Mouse (Mus musculus) adrenal gland, postnatal 36 days (tissue): ENCODE measurements around the gene Ifnlr1. TPM values are rescaled to one million over a fixed set of nuclear protein-coding genes. Genes with fewer than 3 reads are reported as not detected.
"Not testable (repeated sequence)": the region's sequence is repeated elsewhere in the genome, so short reads cannot be mapped to it uniquely, and the experiment has no call there.

Source experiments
- DNase-seq, 2 experiments: peaks; one replicate each; pipeline ENCODE4 v3.0.0; 2021; ENCODE audit warnings: mixed read lengths in 1 of 2
- total RNA-seq, 2 experiments: library from RNA; stranded (reverse); gene quantifications; 2 replicates each; pipeline ENCODE4 v1.2.3; 2021

Gene Ifnlr1
- total RNA-seq, 2 experiments from 2014 or later, result 0.07 to 0.10 TPM

DNA sequence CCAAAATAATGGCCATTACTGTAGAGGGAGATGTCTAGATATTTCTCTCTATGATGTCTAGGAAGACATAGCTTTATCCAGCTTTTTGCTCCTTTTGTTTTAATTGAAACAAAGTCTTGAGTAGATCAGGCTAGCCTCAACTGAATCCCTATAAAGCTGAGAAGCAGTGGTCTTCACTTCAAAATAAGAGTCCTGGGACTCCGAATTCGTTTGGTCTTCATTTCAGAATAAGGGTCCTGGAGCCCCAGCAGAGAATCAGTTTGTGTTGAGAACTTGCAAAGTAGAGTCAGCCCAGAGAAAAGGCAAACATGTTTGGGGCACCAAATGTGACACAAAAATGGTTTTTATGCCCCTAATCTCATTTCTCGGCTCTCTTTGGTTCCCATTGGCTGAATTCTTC, 1.4 kb upstream of the Ifnlr1 start:
- DNase-seq, result no peak

DNA sequence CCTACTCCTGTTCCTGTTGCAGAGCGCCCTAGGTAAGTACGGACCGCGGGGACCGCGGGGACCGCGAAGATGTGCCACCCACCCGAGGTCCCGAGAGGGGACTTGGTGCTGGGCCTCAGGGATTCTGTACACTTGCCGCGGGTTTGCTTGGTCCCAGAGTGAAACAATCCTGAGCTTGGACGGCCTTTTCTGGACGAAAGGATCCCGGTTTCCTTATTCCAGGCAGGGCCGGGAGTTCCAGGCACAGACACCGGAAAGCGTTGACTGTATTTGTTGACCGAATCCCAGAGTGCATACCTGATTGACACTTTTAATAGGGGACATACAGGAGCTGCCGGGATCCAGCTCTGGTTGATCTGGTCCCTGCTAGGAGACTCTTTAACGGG, 474 bp downstream of the Ifnlr1 start:
- no peak for DNase-seq

DNA sequence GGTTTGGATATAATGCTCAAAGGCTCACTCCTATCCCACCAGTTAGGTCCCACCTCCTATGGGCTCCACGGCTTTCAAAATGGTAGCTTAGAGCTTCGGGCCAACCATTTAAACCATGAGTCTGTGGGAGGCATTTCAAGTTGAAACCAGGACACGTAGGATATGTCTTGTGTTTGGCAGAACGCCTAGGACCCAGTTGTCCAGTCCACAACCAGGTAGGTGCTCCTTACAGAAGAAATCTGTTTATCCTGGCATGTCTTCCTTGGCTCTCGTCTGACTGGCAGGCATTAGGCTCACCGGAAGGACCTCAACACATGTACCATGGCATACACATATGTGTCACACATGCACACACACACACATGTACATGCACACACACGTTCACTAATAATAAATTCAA, 3.7 kb downstream of the Ifnlr1 start:
- DNase-seq, result no peak

DNA sequence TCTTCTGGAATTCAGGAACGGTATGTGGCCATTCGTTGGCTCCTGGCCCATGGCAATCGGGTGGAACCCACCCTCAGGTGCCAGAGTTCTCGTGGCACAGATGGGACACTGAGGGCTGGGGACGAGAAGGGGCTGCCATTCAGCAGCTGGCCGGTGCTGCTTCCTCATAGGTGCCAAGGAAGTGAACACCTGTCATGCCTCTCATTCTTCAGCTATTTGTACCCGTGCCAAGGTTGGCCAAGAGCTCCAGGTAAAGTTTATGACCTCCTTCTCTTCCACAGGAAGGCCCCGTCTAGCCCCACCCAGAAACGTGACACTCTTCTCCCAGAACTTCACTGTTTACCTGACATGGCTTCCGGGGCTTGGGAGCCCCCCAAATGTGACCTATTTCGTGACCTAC, 4.2 kb downstream of the Ifnlr1 start:
- DNase-seq, result no peak

DNA sequence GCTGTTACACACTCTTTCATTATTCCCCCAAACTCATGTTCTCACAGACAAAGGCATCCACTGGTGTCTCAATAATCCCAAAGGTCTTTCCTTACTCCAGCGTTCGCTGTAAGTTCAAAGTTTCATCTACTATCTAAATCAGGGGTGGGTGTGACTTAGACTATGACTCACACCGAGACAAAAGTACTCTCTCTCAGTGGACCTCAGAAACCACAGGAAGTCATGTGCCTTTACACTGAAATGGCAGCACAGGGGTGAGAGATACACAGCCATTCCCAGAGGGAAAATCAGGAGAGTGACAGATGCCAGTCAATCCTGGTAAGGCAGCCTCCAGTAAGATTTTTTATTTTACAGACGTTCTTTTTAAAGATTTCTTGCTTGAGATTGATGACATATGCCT, 6.8 kb downstream of the Ifnlr1 start:
- DNase-seq, result no peak

DNA sequence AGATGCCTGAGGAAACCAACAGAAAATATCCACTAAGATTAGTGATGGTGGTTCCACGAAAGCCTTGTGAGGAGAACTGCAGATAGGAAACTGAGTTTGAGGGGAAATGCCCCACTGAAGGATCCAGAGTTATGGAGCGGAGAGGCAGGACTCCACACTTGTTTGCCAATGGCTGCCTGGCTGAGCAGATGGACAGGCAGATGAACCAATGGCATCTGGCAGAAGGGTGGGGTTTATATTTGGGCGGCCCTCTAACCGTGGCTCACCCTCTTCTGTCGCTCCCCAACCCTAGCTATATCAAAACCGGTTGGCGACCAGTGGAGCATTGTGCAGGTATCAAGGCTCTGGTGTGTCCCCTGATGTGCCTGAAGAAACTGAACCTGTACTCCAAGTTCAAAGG, 12.4 kb downstream of the Ifnlr1 start:
- no peak for DNase-seq

DNA sequence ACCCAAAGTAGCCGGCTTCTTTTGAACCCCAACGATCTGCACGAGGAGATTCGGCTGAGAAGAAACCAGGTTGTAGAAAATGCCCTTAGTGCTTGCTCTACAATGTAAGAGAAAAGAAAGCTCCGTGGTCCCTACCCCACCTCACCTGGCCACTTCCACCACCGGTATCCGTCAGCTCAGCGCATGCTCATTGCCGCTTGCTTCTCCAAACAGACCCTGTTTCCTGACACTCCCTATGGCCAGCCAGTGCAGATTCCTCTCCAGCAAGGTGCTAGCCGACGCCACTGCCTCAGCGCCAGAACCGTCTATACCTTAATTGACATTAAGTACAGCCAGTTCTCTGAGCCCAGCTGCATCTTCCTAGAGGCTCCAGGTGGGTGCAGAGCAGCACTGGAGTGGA, 17.4 kb downstream of the Ifnlr1 start:
- no peak for DNase-seq

DNA sequence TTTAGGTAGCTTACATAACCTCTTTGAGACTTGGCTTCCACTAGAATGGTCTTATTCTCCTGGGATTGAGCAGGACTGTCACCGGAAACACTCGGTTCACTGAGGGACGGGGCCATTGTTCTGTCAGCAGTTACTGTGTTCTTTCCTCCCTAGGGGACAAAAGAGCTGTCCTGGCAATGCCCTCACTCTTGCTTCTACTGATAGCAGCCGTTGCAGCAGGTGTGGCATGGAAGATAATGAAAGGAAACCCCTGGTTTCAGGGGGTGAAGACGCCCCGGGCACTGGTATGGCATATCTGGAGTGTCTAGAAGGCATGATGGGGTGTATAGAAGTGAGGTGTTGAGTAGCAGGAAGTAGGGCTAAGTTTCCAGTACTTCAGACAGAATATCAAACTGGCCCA, 17.9 kb downstream of the Ifnlr1 start:
- DNase-seq, result no peak

DNA sequence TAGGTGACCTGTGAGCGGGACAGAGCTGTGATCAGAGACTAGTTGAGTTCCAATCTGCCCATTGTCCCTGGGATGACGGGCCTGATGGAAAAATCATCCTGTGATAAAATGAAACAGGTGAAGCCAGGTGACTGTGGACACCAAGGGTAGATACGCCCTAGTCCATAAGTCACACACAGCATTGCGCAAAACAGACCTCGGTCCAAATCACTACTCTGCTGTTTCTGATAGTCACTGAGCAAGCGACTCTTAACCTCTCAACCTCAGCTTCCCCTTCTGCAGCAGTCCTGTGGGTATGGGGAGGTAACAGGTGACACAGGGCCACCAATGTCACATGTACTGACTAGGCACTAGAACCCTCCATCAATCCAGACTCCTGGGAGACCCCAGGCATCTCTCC, 20.0 kb downstream of the Ifnlr1 start:
- no peak for DNase-seq

DNA sequence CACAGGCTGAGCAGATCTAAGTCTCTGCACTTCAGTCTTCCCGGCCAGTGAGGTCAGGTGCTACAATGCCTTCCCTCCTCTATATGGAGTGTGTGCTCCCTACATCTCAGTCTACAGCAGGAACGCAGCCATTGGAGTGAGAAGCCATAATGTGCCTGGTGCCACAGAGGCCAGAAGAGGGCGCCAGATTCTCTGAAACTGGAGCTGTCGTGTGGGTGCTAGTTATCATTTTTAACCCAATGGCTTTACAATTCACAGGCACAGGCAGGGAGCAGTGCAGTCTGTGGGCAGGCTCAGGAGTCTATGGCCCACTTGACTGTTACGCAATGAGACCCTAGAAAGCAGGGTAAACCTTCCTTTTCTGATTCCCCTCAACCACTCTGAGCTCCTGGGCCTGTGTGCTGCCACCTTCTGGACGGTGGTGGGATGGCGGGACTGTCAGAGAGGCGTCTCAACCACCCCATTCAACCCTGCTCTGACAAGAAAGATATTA, 23.0 kb downstream of the Ifnlr1 start:
- DNase-seq, result peak; percentile 83 to 87

DNA sequence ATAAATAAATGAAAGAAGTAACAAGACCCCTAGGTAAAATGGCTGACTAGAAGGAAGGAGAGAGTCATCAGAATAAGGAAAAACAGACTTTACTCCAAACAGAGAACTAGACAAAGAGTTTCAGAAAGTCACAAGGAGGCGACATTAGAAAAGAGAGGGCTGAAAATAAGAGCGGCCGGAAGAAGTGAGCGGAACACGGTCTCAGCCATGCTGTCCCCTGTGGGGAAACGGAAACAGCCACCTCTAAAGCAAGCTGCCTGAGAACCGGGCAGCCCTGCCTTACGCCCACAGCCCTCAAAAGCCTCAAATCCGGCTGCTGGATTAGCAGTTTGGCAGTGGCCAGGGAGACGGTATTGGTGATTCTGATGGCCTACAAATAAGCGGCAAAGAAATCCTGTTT, 23.5 kb downstream of the Ifnlr1 start:
- no peak for DNase-seq

DNA sequence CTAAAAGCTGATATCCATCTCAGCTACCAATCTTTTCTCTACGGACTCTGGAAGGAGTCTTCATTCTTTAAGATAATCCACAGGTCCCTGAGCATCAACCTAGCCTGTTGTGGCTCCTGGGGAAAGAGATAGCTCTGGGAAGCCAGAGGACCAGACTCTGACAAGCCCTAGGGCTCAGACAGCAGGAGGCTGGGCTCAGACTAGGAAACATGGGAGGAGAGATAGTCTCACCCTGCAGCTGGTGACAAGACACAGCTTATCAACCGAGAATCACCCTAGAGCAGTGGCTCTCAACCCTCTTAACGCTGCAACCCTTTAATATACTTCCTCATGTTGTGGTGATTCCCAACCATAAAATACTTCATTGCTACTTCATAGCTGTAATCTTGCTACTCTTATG, 24.3 kb downstream of the Ifnlr1 start:
- no peak for DNase-seq

DNA sequence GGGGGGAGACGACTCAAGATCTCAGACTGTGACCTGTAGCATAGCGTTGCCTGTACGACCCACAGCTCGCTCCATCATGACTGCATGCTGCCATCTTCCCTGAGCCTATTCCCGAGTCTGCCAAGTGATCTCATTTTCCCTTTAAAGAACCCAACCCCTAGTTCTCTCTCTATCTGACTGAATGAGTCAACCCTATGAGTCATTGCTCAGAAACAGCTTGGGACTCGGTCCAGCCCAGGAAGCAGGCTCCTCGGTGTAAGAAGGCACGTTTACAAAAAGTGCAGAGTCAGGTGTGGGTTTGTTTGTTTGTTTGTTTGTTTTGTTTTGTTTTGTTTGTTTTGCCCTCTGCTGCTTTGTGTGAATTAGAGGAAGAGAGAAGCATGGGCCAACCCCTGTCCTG, 28.7 kb downstream of the Ifnlr1 start:
- peak; percentile 51 to 57 for DNase-seq

DNA sequence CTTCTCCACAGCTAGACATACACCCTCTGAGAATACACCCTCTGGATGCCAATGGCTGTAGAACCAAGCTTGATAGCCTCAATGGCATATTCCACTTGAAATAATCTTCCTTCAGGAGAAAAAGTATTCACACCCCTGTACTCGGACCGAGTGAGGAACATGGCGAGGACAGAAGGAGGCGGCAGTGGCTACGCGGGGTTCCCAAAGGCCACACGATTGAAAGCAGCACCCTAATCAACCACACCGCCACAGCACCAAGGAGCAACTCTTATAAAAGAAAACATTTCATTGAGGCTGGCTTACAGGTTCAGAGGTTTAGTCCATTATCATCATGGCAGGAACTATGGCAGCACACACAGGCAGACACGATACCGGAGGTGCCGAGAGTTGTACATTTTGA, 30.4 kb downstream of the Ifnlr1 start:
- DNase-seq, result not testable (repeated sequence)

DNA sequence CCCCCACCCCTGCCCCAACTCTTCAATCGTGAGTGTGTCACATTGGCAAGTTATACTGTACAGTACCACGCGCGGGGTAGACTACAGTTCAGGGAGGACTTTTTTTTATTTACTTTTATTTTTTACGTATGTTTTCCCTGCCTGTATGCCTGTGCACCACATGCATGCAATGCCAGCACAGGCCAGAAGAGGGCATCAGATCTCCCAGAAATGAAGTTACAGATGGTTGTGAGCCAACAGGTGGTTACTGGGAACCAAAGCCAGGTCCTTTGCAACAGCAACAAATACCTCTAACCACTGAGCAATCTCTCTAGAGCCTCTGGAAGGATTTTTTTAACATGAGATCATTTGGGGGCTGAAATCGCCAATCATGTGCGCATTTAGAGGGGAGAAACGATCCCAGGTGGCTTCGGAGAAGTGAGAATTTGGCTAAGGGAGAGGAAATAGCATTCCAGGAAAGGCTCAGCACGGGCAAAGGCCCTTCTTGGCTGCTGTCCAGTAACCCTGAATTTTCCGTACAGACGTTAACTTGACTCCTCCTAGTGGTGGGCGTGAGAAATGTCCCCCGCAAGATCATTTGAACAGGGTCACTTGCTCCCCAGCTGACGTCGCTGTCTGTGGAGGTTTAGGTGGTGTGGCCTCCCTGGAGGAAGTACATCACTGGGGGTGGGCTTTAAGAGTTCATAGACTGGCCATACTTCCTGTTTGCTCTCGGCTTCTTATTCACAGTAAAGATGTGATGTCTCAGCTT, 36.6 kb downstream of the Ifnlr1 start:
- no peak for DNase-seq

DNA sequence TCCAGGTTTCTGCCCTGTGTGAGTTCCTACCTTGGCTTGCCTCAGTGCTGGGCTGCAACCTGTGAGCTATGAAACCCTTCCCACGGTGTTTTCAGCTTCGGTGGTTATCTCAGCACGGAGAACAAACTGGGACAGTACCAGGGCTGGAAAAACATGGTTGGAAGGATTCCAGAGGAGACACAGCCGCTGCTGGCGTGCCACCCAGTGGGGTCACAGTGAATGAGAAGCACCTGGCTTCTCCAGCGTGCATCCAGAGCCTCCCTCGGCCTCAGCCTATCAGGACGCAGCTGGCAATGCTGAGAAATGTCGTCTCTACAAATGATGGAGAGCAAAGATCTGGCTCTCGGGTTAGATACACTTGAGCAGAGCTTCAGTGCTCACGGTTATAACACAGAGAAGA, 40.3 kb downstream of the Ifnlr1 start:
- no peak for DNase-seq

DNA sequence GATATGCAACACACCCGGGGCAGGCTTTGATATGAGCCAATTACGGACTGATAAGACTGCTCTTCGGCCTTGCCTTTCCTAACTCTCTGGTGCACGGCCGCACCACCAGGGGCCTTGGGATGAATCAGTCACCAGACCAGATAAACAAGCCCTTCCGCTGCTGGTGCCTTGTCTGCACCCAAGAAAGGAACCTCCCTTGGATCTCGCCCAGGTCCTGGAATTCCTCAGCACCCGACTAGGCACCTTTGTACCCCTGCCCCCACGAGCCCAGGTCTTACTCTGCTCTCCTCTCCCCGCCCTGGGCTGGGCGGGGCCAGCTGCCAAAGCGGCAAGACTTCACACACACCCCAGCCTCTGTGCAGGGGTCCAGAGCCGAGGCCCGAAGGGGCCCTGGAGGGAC, 41.7 kb downstream of the Ifnlr1 start, which contains the start of gene Il22ra1:
Gene Il22ra1 (plus strand): TSS at position 356 of the 400 bp plus-strand sequence.
- DNase-seq, result peak; percentile 71 to 76

DNA sequence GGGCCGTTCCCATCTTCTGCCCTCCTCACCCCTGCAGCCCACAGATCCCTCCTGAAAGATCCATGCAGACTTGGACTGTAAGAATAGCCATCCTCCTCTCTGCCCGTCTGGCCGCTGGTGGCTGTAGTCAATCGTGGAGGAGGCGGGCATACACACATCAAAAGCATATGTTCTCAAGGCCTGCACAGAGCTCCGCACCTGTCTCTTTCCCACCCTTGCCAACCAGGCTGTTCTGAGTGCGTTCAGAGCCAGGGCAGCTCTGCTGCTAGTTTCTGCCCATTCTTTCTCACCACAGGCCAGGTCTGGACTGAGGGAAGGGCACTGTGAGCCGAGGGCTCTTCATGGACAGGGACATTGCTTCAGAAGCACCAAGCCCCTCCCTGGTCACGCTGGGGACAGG, 44.1 kb downstream of the Ifnlr1 start:
- no peak for DNase-seq

DNA sequence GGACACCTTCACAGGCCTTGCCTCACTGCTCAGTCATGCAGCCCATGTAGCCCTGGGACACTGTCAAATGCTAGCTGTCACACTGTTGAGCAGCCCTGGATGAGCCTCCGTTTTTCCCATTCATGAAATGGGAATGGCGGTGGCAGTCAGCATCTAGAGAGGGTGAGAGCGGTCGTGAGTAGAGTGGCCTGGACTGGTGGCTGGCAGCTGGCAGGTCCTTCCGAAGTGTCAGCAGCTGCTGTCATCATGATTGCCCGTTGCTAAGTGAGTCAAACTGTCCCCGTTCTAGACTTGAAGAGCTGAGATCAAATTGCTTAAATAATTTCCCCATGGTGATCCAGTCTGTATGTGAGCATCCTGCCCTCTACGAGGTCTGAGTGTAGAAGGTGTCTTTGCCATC, 44.9 kb downstream of the Ifnlr1 start:
- no peak for DNase-seq

DNA sequence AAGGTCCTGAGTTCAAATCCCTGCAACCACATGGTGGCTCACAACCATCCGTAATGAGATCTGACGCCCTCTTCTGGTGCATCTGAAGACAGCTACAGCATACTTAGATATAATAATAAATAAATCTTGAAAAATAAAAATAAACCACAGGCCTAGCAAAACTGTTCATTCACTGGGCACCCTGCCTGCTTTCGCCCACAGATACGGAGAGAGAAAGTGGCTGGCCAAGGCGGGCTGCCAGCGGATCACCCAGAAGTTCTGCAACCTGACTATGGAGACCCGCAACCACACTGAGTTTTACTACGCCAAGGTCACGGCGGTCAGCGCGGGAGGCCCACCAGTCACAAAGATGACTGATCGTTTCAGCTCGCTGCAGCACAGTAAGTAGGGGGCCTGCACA, 47.8 kb downstream of the Ifnlr1 start:
- no peak for DNase-seq

DNA sequence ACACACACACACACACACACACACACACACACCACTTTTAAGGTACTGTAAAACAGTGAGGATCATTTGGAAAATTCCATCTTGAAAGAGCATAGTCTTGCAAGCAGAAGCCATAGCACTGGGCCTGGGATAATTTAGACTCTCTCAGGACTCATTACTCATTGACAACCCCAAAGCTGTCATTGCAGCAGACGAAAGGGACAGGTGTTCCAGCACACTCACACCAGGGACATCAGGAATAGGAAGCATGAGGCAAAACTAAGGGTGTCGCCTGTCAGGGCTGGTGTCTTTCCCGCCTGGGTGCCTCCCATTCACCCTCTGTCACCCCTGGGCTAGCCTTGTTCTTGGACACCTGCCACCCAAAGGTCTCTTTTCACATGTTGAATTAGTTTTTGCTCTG, 50.8 kb downstream of the Ifnlr1 start:
- DNase-seq, result no peak

DNA sequence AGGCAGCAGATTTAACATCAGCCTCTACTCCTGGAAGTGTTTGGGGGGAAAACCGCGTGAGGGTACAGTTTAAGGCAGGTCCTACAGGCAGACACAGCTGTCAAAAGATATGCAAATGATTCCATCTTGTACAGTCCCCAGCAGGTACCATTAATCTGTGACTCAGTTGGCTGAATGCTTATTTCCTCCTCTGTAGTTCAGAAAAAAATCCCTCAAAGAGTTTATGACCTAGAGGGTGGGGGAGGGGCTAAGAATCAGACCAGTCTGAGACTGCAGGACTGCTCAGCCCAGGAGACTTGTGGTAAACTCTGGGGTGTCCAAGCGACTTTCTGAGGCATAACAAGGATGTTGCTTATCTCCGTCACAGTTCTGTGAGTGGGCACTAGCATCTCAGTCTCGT, 52.1 kb downstream of the Ifnlr1 start:
- DNase-seq, result no peak

DNA sequence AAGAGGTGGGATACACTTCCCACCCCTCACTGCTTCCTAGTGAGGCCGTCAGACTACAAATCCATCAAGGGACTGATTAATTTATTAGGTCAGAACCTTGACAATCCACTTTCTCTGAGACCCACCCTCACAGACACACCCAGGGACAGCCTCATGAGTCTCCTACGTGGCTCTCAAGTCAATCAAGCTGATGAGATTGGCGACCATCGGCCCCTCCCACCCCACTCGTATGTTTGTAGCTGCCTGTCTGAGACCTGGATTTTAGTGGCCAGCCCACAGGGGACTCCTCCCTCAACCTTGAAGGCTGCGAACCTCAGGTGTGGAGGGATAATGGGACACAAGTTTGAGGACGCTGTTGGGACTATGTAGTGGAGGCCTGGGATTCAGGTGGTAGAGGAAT, 53.1 kb downstream of the Ifnlr1 start:
- DNase-seq, result no peak

DNA sequence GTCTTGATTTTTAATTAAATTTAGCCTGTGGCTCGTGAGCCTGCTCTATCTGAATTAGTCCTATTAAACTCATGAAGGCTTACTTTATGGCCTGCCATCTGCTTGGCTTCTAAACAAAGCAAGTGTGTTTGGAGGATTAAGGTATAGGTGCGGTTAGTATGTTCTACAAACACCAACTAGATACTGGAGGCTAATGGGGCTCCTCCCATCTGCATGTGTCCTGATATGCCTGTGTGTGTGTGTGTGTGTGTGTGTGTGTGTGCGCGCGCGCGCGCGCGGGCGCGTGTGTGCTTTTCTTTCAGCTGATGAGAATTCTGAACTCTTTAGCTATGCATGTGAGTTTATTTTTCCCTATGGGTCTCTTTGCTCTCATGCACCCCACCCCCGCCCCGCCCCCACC, 53.6 kb downstream of the Ifnlr1 start:
- DNase-seq, result no peak

DNA sequence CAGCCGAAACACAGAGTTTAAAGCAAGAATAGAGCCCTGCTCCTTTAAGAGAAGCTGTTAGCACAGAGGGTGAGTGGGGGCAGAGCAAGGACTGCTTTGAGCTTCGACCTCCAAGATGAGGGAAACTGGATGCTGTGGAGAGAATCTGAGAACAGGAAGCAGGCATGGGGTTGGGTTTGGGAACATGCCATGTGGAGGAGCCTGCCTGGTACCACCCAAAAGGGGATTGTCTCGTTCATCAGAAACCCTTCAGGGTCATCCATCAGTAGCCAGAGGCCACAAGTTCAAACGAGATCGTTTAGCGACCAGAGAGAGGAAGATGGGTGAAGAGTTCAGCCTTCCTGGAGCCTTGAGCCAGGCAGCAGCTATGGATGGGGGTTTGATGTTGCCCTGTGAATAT, 57.4 kb downstream of the Ifnlr1 start:
- no peak for DNase-seq
